Mouse (Mus musculus) naive thymus-derived CD4-positive, alpha-beta T cell, adult 2 months (primary cell): ENCODE results near the gene Igf2.

ENCODE experiments used
- DNase-seq: peaks from one replicate; pipeline ENCODE4 v3.0.0-alpha.2; 2011; ENCODE audit warnings: low read depth

Igf2 gene

GRCm38 (mm10) chr7:142658681-142659180 is 7.9 kb downstream of the Igf2 start:
- no peak for DNase-seq

GRCm38 (mm10) chr7:142657821-142658614 is 8.6 kb downstream of the Igf2 start:
- no peak for DNase-seq

GRCm38 (mm10) chr7:142657341-142657791 is 9.2 kb downstream of the Igf2 start:
- no peak for DNase-seq

DNA sequence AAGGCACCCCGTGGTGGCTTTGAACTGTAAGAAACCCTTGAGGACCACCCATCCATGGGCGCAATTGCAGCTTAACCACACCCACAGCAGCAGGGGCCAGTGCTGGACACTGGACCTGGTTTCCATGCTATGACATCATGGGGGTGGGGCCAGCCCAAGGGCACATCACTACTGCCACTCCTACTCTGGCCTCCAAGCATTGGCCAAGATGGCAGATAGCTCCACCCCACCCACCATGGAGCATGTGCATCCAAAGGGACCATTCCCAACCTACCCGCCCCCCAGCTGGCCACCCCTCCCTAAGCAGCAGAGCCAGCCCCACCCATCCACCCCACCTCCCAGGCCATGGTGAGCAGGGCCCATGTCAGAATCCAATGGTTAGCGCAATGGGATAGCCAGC is 10.6 kb downstream of the Igf2 start:
- DNase-seq = no peak

DNA sequence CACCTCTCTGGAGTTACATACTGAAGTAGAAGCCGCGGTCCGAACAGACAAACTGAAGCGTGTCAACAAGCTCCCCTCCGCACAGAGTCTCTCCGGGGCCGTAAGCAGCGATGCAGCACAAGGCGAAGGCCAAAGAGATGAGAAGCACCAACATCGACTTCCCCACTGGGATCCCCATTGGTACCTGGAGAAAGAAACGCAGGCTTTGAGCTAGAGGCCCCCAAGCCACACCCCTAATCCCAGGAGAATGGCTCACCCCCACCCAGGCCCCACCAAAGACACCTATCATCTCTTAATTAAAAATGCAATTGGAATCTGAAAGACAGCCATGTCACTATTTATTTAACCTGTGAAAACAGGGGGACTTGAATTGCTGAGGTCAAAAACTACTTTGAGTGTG is 11.0 kb downstream of the Igf2 start:
- DNase-seq = no peak

GRCm38 (mm10) chr7:142653726-142654125 is 12.9 kb downstream of the Igf2 start:
- no peak for DNase-seq

- DNase-seq = no peak
Measured at GRCm38 (mm10) chr7:142646676-142647075, 19.9 kb downstream of the Igf2 start.

- no peak for DNase-seq
Measured at GRCm38 (mm10) chr7:142645045-142645444, 21.6 kb downstream of the Igf2 start.

DNA sequence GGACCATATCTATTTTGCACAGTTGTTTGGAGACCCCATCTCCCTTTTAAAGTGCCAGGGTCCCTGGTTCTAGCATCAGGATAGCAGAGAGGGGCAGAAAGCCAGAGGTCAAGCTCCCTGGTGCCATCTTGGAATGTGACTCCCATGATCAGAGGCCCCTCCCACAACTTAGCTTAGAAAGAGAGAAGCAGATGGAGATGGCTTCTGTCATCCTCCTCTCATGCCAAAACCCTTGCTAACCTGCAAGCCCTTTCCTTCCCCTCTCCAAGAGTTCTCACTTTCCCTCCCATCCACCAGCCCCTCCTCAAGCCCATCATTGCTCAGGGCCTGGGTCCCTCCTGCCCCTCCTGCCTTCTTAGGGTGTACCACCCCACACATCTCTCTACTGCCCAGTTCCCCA is 30.4 kb downstream of the Igf2 start:
- no peak for DNase-seq

DNA sequence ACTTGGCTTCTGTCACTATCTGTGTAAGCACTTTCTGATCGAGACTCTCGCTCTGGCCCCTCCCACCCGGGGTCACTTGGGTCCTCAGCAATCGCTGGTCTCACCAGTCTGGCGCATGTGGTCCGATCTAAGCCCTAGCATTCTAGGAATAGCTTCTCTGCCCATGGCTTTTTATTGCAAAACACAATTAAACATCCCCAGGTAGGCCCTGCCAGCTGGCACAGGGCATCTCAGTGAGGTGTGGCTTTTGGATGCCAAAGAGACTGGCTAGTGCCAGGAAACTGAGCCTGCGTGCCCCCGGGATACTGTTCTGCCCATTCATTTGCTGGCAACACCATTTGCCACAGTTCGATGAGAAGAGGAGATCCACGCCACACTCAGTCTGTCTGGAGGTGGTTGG is 35.9 kb downstream of the Igf2 start:
- DNase-seq = no peak

- DNase-seq = no peak
Measured at GRCm38 (mm10) chr7:142629806-142630205, 36.8 kb downstream of the Igf2 start.

DNA sequence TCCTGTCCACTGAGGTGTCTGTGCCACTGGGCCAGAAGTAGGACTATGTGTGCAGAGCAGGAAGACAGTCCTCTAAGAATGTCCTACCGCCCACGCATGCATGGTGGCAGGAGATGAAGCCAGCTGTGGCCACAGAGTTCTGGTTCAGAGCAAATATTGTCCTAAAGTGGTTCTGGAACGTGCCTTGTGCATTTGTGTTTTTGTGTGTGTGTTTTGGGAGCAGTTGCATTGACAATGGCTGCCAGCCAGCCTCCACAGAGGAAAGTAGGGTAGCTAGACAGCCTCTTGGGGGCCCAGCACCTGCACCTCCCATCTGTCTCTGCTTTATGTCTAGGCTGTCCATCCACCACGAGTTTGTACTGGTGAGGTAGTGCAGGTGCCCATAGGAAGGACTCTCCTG is 44.4 kb downstream of the Igf2 start:
- no peak for DNase-seq

DNA sequence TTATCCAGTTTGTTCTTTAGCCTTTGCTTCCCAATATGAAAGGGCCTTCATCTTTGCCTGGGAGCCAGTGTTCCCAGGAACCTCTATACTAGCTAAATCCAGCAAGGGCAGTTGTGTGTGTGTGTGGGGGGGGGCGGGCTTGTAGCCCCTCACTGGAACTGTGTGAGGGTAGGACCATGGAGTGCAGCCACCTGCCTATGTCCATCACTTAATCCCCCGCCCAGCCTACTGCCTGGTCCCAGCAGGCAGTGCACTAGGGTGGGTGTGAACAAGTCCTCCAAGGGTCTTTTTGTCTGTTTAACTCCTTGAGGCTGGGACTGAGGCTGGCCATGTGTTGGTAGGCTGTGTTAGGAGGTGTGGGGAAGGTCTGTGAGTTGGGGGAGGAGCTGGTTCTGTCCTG is 53.5 kb downstream of the Igf2 start:
- DNase-seq = no peak

GRCm38 (mm10) chr7:142610627-142611406 is 55.8 kb downstream of the Igf2 start:
- DNase-seq = peak; percentile 9

DNA sequence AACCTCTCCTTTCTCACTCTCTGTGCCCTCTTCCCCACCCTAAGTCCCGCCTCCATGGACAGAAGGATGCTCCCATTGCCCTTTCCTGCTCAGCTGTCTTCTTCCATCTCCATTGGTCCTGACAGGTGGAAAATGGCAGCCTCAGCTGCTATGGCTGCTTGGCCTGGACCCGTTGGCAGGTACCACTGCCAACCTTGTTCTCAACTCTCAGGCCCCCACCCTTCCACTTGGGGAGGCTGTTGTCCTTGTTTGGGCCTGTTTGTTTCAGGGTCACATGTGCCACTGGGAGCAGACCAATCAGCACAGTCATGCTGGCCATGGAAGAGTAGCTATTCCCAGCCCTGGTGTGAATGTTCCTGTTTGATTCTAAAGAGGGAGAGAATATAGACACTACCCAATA is 65.7 kb downstream of the Igf2 start:
- DNase-seq = no peak
